Comparison of ENCODE assay signal across 11 mouse cellular contexts in genomic region chr10:28523992-28524735, GRCm38 (mm10).
DNase-seq lines count a peak whose midpoint lies in the region; ATAC-seq lines count a peak whose summit lies in the region.
"Had no signal": no experiment of that assay in that cellular context is flagged by ENCODE, and none has a peak within 500 bp of the region (broad histone marks: within the 10 kb centered on the region; RNA-seq: fewer than 3 reads in every experiment).

No protein-coding gene starts in this region.

- H3K9me3 ChIP-seq in heart, embryonic 12.5 days (replicated peaks): no peaks in the 10 kb centered on the region
- H3K9me3 ChIP-seq: midbrain, embryonic 12.5 days had no signal

- H3K27me3 ChIP-seq in heart, embryonic 12.5 days (replicated peaks): no peaks in the 10 kb centered on the region
- H3K27me3 ChIP-seq: midbrain, embryonic 12.5 days had no signal

- no peak overlapping the region for H3K9ac ChIP-seq in heart, embryonic 12.5 days
- H3K9ac ChIP-seq: midbrain, embryonic 12.5 days had no signal

- no peaks in the 10 kb centered on the region for H3K36me3 ChIP-seq in heart, embryonic 12.5 days
- H3K36me3 ChIP-seq: midbrain, embryonic 12.5 days had no signal

- H3K4me3 ChIP-seq in heart, embryonic 12.5 days: no peak overlapping the region
- H3K4me3 ChIP-seq: midbrain, embryonic 12.5 days had no signal

- H3K4me2 ChIP-seq in heart, embryonic 12.5 days: peak overlapping the region; percentile 40
- H3K4me2 ChIP-seq: midbrain, embryonic 12.5 days had no signal

- peak; percentile 64; the same call in 1 of the 2 replicates for ATAC-seq in heart, embryonic 12.5 days (ENCODE audit: insufficient number of reproducible peaks, low FRiP score)

- peaks cover 22% of the 10 kb centered on the region for H3K4me1 ChIP-seq in heart, embryonic 12.5 days (replicated peaks)
- H3K4me1 ChIP-seq: midbrain, embryonic 12.5 days had no signal

- DNase-seq in left cerebral cortex, postnatal 14 days (ENCODE audit: low spot score in 2 of 2): peak; percentile 17 to 21
- no peak for DNase-seq in left cerebral cortex, adult 9 months (ENCODE audit: low spot score in 2 of 2)
- peak; percentile 20 for DNase-seq in brain, embryonic 18.5 days (ENCODE audit: low read depth, low spot score)
- peak; percentile 23 for DNase-seq in layer of hippocampus, adult 11-12 months (ENCODE audit: low spot score)
- DNase-seq in B cell, adult 2 months: no peak
- no peak for DNase-seq in adrenal gland, adult 8-10 months
- DNase-seq in cerebellum, adult 11-12 months: no peak
- DNase-seq: gastrocnemius, postnatal 14 days; right cerebral cortex, postnatal 4 days had no signal

- intact Hi-C loops in left cerebral cortex, postnatal 14 days (cut with DNase I): no loop called here

- WGBS in heart, embryonic 12.5 days: 43% methylated on average over 14 of the region's 14 CpGs

- peak overlapping the region; percentile 77 for H3K27ac ChIP-seq in heart, embryonic 12.5 days (ENCODE audit: poor library complexity, severe bottlenecking)
- H3K27ac ChIP-seq: midbrain, embryonic 12.5 days had no signal

Comparison
In these comparisons a context has a peak if more than half of its experiments do, and no peak if none do; other contexts are left out.
1. DNase-seq: peak in left cerebral cortex, postnatal 14 days (2 of 2), brain, embryonic 18.5 days (single experiment) and layer of hippocampus, adult 11-12 months (single experiment); none in left cerebral cortex, adult 9 months (0 of 2), B cell, adult 2 months (0 of 2), adrenal gland, adult 8-10 months (single experiment) and cerebellum, adult 11-12 months (single experiment).